Mouse (Mus musculus): Measurements from ENCODE around the gene Usp10. TPM values are rescaled to one million over a fixed set of nuclear protein-coding genes. Genes with fewer than 3 reads are reported as not detected.

Gene Usp10
- 114 TPM for polyA plus RNA-seq (2017; shearing (Covaris generic))

DNA sequence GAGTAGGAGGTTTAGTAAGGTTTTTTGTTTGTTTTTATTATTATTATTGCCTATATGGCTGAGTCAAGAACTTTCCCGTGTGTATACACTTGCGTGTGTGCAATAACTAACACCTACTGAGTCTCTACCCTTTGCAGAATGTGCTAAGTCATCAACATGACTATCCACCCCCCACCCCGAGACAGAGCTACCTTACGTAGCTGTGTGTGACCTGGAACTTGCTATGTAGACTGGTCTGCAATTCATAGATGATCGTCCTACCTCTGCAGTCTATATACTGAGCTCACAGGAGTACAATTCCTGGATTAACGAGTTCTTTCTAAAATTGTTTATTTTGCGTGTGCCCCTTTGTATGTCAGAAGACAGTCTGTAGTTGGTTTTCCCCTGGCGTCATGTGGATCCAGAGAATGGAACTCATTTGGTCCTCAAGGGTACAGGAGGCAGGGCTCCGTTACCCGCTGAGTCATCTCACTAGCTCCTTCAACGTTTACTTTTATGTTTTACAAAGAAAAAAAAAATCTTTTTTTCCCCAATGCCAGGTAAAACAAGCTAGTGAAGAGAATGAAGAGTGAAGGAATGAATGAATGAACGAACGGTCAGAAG, at the start of gene Usp10:
Gene Usp10 (plus strand): TSS at position 417 of the 603 bp plus-strand sequence.

GRCm38 (mm10) chr8:119861706-119862389, 48.3 kb upstream of the Usp10 start, which contains the start of gene Klhl36:
Gene Klhl36 (plus strand): TSS chr8:119862266.

GRCm38 (mm10) chr8:119910547-119911257, 542 bp downstream of the Usp10 start, which contains the start of gene Gm20388:
Gene Gm20388 (plus strand): TSS chr8:119910841.

GRCm38 (mm10) chr8:119992249-119992648, 82.1 kb downstream of the Usp10 start, which contains the start of gene Crispld2:
Gene Crispld2 (plus strand): TSS chr8:119992438.

Other genes with a start within 250 kb of the Usp10 start
- not detected for gene Wfdc1, start 244.0 kb upstream of the Usp10 start, polyA plus RNA-seq (2017; shearing (Covaris generic))
- not detected for gene Atp2c2, start 210.4 kb upstream of the Usp10 start, polyA plus RNA-seq (2017; shearing (Covaris generic))
- 2.1 TPM for gene Tldc1, start 131.9 kb upstream of the Usp10 start, polyA plus RNA-seq (2017; shearing (Covaris generic))
- gene Cotl1, start 69.8 kb upstream of the Usp10 start, polyA plus RNA-seq (2017; shearing (Covaris generic)): 212 TPM
- 12.7 TPM for gene Klhl36, start 48.1 kb upstream of the Usp10 start, polyA plus RNA-seq (2017; shearing (Covaris generic))
- 9.3 TPM for gene Gm20388, start 481 bp downstream of the Usp10 start, polyA plus RNA-seq (2017; shearing (Covaris generic))
- not detected for gene Crispld2, start 82.1 kb downstream of the Usp10 start, polyA plus RNA-seq (2017; shearing (Covaris generic))
- 40.3 TPM for gene Zdhhc7, start 191.1 kb downstream of the Usp10 start, polyA plus RNA-seq (2017; shearing (Covaris generic))
- 0.35 TPM for gene 6430548M08Rik, start 203.8 kb downstream of the Usp10 start, polyA plus RNA-seq (2017; shearing (Covaris generic))

Data from effector memory CD4-positive, alpha-beta T cell, adult 5 months (primary cell).